Mouse (Mus musculus) kidney, adult 2 months (tissue): ENCODE data around the gene Timmdc1. TPM values are rescaled to one million over a fixed set of nuclear protein-coding genes. Genes with fewer than 3 reads are reported as not detected.
"Not testable (repeated sequence)": the region's sequence is repeated elsewhere in the genome, so short reads cannot be mapped to it uniquely, and the experiment has no call there.

Experiments used
- DNase-seq: peaks from one replicate; pipeline ENCODE4 v3.0.0; 2021
- H3K27ac ChIP-seq: fragments of 200-500 bp; 2 replicates; pipeline ENCODE4 v1.5.1; 2012; ENCODE audit warnings: low read depth, low read length, control low read depth, inconsistent platforms; ENCODE audit not compliant: insufficient read depth
- H3K27me3 ChIP-seq: fragments of 200-500 bp; replicated peaks from 2 replicates; pipeline ENCODE4 v1.6.1; 2012; ENCODE audit warnings: mild to moderate bottlenecking, moderate library complexity, low read length, inconsistent platforms; ENCODE audit not compliant: control insufficient read depth, insufficient read depth
- H3K36me3 ChIP-seq: fragments of 200-500 bp; 2 replicates; pipeline ENCODE4 v1.6.1; 2012; ENCODE audit warnings: mild to moderate bottlenecking, moderate library complexity, low read length, inconsistent platforms; ENCODE audit not compliant: control insufficient read depth, insufficient read depth
- H3K4me1 ChIP-seq: fragments of 200-500 bp; 2 replicates; pipeline ENCODE4 v1.6.1; 2011; ENCODE audit warnings: low read length; ENCODE audit not compliant: control insufficient read depth, insufficient read depth
- H3K4me3 ChIP-seq: fragments of 200-500 bp; 2 replicates; pipeline ENCODE4 v1.5.1; 2011; ENCODE audit warnings: mild to moderate bottlenecking, low read depth, low read length, control low read depth; ENCODE audit not compliant: insufficient read depth
- CTCF ChIP-seq: fragments of 200-500 bp; conservative IDR thresholded peaks from 2 replicates; pipeline ENCODE4 v1.5.1; 2011; ENCODE audit warnings: low read depth, mild to moderate bottlenecking, control low read depth, low read length, moderate library complexity, mixed read lengths; ENCODE audit not compliant: insufficient read depth, insufficient read length
- POLR2A ChIP-seq: fragments of 200-500 bp; IDR thresholded peaks from one replicate; pipeline ENCODE4 v1.6.1; 2011; ENCODE audit warnings: low read depth, low read length, control low read depth
- WGBS: fragments of 180-500 bp; shearing (Covaris S2); methylation state at CpG from one replicate; pipeline ENCODE4 v1.1.7; 2018; 5-methylcytosine and 5-hydroxymethylcytosine counted together
- polyA plus RNA-seq: library from polyadenylated mRNA; depleted of rRNA; stranded (reverse); fragments of >200 nt; gene quantifications from 2 replicates; pipeline ENCODE4 v1.2.3, GENCODE M21; 2012

The Timmdc1 gene
- polyA plus RNA-seq, 1 experiment = 16.5 TPM

DNA sequence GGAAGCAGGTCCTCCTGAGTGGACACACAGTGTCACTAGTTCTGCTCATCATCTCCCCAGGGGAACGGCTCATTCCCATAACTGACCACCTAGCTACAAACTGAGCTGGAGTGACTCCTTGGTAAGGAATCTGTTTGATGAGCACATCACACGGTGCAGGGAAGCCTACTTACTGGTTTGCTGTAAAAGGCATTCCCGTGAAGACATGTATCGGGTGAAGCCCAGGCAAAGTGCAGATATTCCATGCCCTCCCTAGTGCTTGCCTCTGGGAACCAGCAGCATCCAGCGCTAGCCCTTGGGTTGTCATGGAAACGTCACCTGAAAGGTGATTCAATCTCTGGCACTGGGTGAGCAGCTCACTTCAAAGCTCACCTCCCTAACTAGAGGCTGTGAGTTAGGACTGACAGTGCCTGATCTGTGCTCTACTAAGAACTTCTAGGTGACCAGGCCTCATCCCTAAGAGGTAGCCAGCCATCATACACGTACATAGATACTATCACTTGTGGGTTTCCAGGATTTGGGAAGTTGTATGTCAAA is 25.8 kb downstream of the Timmdc1 start:
- no peaks in the 10 kb centered on the region for H3K4me1 ChIP-seq
- no peak overlapping the region for H3K27ac ChIP-seq
- no peak for DNase-seq
- peaks cover 4% of the 10 kb centered on the region; the same call in 1 of the 2 replicates for H3K36me3 ChIP-seq
- H3K27me3 ChIP-seq = no peaks in the 10 kb centered on the region
- 76% methylated on average over 7 of the region's 7 CpGs for WGBS
- no peak for TF ChIP-seq POLR2A
- no peak for TF ChIP-seq CTCF
- no peak overlapping the region for H3K4me3 ChIP-seq

DNA sequence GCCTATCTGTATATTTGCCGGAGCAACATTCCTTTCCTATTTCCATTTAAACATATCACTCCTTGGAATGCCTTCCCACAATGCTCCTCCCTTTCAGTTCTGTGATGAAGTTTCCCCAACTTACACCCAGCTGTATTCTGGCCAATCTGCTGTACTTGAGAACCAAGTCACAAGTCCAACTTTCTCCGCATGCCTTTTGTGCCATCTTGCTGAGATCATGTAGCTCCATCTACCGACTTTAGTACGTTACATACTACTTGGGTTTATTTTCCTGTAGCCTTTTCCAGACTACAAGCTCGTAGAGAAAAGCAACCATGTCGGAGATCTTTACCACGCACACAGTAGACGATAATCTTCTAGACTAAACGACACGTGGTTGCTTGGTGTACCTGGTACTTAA is 28.6 kb downstream of the Timmdc1 start:
- DNase-seq = peak; percentile 28
- 76% methylated on average over 10 of the region's 10 CpGs for WGBS
- Histone ChIP-seq H3K27ac (no peak overlapping the region), H3K27me3 (no peaks in the 10 kb centered on the region), H3K36me3 (peaks cover 1% of the 10 kb centered on the region; the same call in 1 of the 2 replicates), H3K4me3 (no peak overlapping the region), H3K4me1 (no peaks in the 10 kb centered on the region)
- TF ChIP-seq CTCF (no peak), POLR2A (no peak)

- Histone ChIP-seq H3K4me3 (no peak overlapping the region), H3K4me1 (no peaks in the 10 kb centered on the region), H3K36me3 (peaks cover 1% of the 10 kb centered on the region; the same call in 1 of the 2 replicates), H3K27ac (no peak overlapping the region), H3K27me3 (no peaks in the 10 kb centered on the region)
- WGBS = 89% methylated on average over 3 of the region's 3 CpGs
- TF ChIP-seq CTCF = no peak
- no peak for TF ChIP-seq POLR2A
- DNase-seq = no peak
These were observed 29.9 kb downstream of the Timmdc1 start for GRCm38 (mm10) chr16:38492551-38492950.

DNA sequence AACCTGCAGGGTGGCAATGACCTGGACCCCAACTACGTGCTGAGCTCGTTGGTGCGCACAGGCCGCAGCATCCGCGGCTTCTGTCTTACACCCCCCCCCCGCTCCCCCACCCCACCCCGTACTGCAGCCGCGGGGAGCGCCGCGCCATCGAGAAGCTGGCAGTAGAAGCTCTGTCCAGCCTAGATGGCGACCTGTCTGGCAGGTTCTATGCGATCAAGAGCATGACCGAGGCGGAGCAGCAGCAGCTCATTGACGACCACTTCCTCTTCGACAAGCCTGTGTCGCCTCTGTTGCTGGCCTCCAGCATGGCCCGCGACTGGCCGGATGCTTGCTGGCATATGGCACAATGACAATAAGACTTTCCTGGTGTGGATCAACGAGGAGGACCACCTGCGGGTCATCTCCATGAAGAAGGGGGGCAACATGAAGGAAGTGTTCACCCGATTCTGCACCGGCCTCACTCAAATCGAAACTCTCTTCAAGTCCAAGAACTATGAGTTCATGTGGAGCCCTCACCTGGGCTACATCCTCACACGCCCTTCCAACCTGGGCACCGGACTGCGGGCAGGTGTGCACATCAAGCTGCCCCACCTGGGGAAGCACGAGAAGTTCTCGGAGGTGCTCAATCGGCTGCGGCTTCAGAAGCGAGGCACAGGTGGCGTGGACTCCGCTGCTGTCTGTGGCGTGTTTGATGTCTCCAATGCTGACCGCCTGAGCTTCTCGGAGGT is 38.7 kb downstream of the Timmdc1 start:
- WGBS = 20% methylated on average over 42 of the region's 42 CpGs
- DNase-seq = no peak
- H3K4me1 ChIP-seq = no peaks in the 10 kb centered on the region

GRCm38 (mm10) chr16:38482780-38483562 is 39.5 kb downstream of the Timmdc1 start:
- H3K36me3 ChIP-seq = no peaks in the 10 kb centered on the region
- no peaks in the 10 kb centered on the region for H3K27me3 ChIP-seq
- no peak overlapping the region for H3K27ac ChIP-seq
- no peaks in the 10 kb centered on the region for H3K4me1 ChIP-seq
- WGBS = 17% methylated on average over 32 of the region's 32 CpGs
- peak overlapping the region; percentile 38 for H3K4me3 ChIP-seq
- peak; percentile 48 for DNase-seq
- TF ChIP-seq POLR2A (no peak), CTCF (peak; percentile 40; the same call in 1 of the 2 replicates)

More for the DNA sequence above, 38.7 kb downstream of the Timmdc1 start:
- Histone ChIP-seq H3K36me3 (no peaks in the 10 kb centered on the region), H3K27me3 (no peaks in the 10 kb centered on the region), H3K4me3 (peak overlapping the region; percentile 38), H3K27ac (no peak overlapping the region)
- TF ChIP-seq POLR2A (no peak), CTCF (no peak)

DNA sequence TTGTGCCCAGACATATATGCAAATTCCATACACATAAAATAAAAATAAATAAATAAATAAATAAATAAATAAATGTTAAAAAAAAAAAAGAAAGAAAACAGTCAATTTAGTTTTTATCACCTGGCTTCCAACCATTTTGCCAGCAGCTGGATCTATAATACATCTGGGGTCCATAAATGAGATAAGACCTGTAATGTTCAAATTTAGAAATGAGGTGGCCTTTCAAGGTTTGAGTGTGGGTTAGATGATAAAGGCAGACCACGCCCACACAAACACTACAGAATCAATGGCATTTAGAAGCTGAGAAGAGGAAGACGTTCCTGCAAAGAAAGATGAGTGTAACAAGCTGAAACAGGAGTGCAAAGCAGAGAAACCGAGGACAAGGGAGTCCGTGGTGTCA is 41.1 kb downstream of the Timmdc1 start:
- H3K27me3 ChIP-seq = no peaks in the 10 kb centered on the region
- H3K4me3 ChIP-seq = no peak overlapping the region
- H3K4me1 ChIP-seq = 0 out of 2 replicates have a peak, but pooled peaks cover under 1% of the 10 kb centered on the region
- H3K36me3 ChIP-seq = no peaks in the 10 kb centered on the region
- 87% methylated on average over 4 of the region's 4 CpGs for WGBS
- TF ChIP-seq CTCF (no peak), POLR2A (no peak)
- no peak overlapping the region for H3K27ac ChIP-seq
- no peak for DNase-seq

DNA sequence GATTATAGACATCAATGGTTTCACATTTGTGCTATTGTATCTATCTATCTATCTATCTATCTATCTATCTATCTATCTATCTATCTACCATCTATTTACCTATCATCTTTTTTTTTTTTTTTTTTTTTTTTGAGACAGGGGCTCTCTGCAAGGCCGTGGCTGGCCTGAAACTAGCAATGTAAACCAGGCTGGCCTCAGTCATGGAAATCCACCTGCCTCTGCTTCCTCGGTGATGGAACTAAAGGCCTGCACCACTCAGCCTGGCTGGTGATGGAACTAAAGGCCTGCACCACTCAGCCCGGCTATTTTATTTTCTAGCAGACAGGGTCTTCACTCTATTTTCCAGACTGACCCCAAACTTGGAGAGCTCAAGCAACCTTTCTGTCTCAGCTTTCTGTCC is 44.2 kb downstream of the Timmdc1 start:
- H3K36me3 ChIP-seq = no peaks in the 10 kb centered on the region
- DNase-seq = no peak
- TF ChIP-seq CTCF (no peak), POLR2A (no peak)
- H3K4me3 ChIP-seq = no peak overlapping the region
- H3K27ac ChIP-seq = no peak overlapping the region
- H3K27me3 ChIP-seq = no peaks in the 10 kb centered on the region
- 98% methylated on average over 3 of the region's 3 CpGs for WGBS
- 0 out of 2 replicates have a peak, but pooled peaks cover 3% of the 10 kb centered on the region for H3K4me1 ChIP-seq

DNA sequence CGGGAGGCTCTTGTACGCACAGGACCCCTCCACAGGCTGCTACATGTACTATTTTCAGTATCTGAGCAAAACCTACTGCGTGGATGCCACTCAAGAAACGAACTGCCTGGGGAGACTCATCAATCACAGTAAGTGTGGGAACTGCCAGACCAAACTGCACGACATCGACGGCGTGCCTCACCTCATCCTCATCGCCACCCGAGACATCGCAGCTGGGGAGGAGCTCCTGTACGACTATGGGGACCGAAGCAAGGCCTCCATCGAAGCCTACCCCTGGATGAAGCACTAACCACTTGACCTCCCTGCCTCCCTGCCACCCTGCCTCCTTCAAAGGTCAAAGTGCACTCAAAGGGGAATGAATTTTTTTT is 45.2 kb downstream of the Timmdc1 start:
- peak overlapping the region; percentile 48; the same call in 1 of the 2 replicates for H3K4me3 ChIP-seq
- H3K27ac ChIP-seq, H3K27me3 ChIP-seq, DNase-seq, H3K36me3 ChIP-seq, H3K4me1 ChIP-seq: not testable (repeated sequence)
- WGBS = 49% methylated on average over 14 of the region's 14 CpGs
